Comparison of ENCODE assay signal across 18 mouse cellular contexts in the genomic region with DNA sequence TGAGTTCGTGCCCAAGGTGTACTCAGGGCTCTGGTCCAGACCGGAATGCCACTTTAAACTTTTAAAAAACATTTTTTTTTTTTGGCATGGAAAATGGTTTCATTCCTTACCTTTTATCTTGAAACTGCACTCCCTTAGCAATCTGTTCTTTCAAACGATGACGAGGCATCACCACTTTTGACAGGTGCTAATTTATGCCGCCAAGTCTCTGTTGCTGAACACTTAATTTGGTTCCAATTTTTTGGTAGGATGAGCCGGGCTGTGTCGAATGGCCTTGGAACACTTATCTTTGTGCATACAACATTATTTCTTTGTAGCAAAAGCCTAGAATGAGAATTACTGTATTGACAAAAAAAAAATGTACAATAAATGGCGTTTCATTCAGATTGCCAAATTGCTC.
A peak's percentile ranks its signal among the peaks of the same experiment; 100 is the strongest.
DNase-seq lines count a peak whose midpoint lies in the region; ATAC-seq and TF ChIP-seq lines count a peak whose summit lies in the region.
"Had no signal": no experiment of that assay in that cellular context is flagged by ENCODE, and none has a peak within 500 bp of the region (broad histone marks: within the 10 kb centered on the region; RNA-seq: fewer than 3 reads in every experiment).

No protein-coding gene starts in this region.

- 42% methylated on average over 8 of the region's 8 CpGs for whole genome bisulfite sequencing in forebrain, embryonic 15.5 days
- WGBS in forebrain, embryonic 11.5 days: 87% methylated on average over 8 of the region's 8 CpGs
- 40% methylated on average over 8 of the region's 8 CpGs for WGBS in forebrain, postnatal 0 days
- WGBS in intestine, embryonic 16.5 days: 86% methylated on average over 8 of the region's 8 CpGs

- no peak for TF ChIP-seq POLR2A in brain, embryonic 14.5 days (IDR thresholded peaks at IDR 0.05; ENCODE audit: borderline replicate concordance, extremely low read depth, insufficient read depth, insufficient read length, poor library complexity, severe bottlenecking)

- H3K4me2 ChIP-seq in forebrain, embryonic 15.5 days (replicated peaks): no peak overlapping the region
- H3K4me2 ChIP-seq in forebrain, embryonic 11.5 days (ENCODE audit: low read depth, low read length, severe bottlenecking): no peak overlapping the region
- no peak overlapping the region for H3K4me2 ChIP-seq in forebrain, postnatal 0 days (ENCODE audit: low read depth)
- no peak overlapping the region for H3K4me2 ChIP-seq in intestine, embryonic 16.5 days (ENCODE audit: low read depth, low read length)
- H3K4me2 ChIP-seq: heart, embryonic 11.5 days; hindbrain, embryonic 12.5 days; hindbrain, embryonic 15.5 days had no signal

- DNase-seq in forebrain, embryonic 11.5 days (ENCODE audit: low spot score): no peak
- DNase-seq in right cerebral cortex, adult 18-20 months: peak; percentile 12
- no peak for DNase-seq in right cerebral cortex, postnatal 25 days
- DNase-seq in brain, embryonic 14.5 days (ENCODE audit: low read depth): peak; percentile 77
- peak; percentile 52 for DNase-seq in forebrain, postnatal 0 days
- DNase-seq: adrenal gland, adult 2 months; adrenal gland, postnatal 14 days; cerebellum, adult 18-20 months; cerebellum, adult 9-10 months; gastrocnemius, adult 2 months; gastrocnemius, postnatal 14 days; kidney, adult 11 months had no signal

- no peak overlapping the region for H3K9ac ChIP-seq in forebrain, embryonic 15.5 days (replicated peaks)
- H3K9ac ChIP-seq in forebrain, embryonic 11.5 days (ENCODE audit: low read length): no peak overlapping the region
- H3K9ac ChIP-seq in forebrain, postnatal 0 days: no peak overlapping the region
- H3K9ac ChIP-seq in intestine, embryonic 16.5 days (ENCODE audit: low read depth, low read length): no peak overlapping the region
- H3K9ac ChIP-seq: hindbrain, embryonic 12.5 days; hindbrain, embryonic 15.5 days had no signal

- H3K9me3 ChIP-seq in forebrain, embryonic 15.5 days: no peaks in the 10 kb centered on the region
- H3K9me3 ChIP-seq in forebrain, embryonic 11.5 days (ENCODE audit: control insufficient read depth, low read length): no peaks in the 10 kb centered on the region
- no peaks in the 10 kb centered on the region for H3K9me3 ChIP-seq in forebrain, postnatal 0 days (ENCODE audit: low read length)
- H3K9me3 ChIP-seq in intestine, embryonic 16.5 days (ENCODE audit: control insufficient read depth, low read length): no peaks in the 10 kb centered on the region
- H3K9me3 ChIP-seq: hindbrain, embryonic 12.5 days; hindbrain, embryonic 15.5 days had no signal

- H3K4me3 ChIP-seq in forebrain, embryonic 15.5 days: no peak overlapping the region
- H3K4me3 ChIP-seq in forebrain, embryonic 11.5 days (ENCODE audit: low read depth, low read length): no peak overlapping the region
- H3K4me3 ChIP-seq in forebrain, postnatal 0 days (ENCODE audit: low read depth, low read length): no peak overlapping the region
- H3K4me3 ChIP-seq in intestine, embryonic 16.5 days (ENCODE audit: low read length): no peak overlapping the region
- H3K4me3 ChIP-seq: gastrocnemius, adult 2 months; hindbrain, embryonic 12.5 days; hindbrain, embryonic 15.5 days had no signal

- H3K27me3 ChIP-seq in forebrain, embryonic 15.5 days: no peaks in the 10 kb centered on the region
- H3K27me3 ChIP-seq in forebrain, embryonic 11.5 days (ENCODE audit: control insufficient read depth, insufficient read depth, low read length): no peaks in the 10 kb centered on the region; the same call in 1 of the 2 replicates
- H3K27me3 ChIP-seq in forebrain, postnatal 0 days (ENCODE audit: insufficient read depth, low read length): no peaks in the 10 kb centered on the region
- H3K27me3 ChIP-seq in intestine, embryonic 16.5 days (replicated peaks; ENCODE audit: control insufficient read depth, insufficient read depth, low read length): no peaks in the 10 kb centered on the region
- H3K27me3 ChIP-seq: hindbrain, embryonic 12.5 days; hindbrain, embryonic 15.5 days had no signal

- H3K27ac ChIP-seq in forebrain, embryonic 15.5 days (replicated peaks): peak overlapping the region; percentile 19; the same call in 1 of the 2 replicates
- H3K27ac ChIP-seq in forebrain, embryonic 11.5 days (ENCODE audit: low read depth, low read length): no peak overlapping the region
- no peak overlapping the region for H3K27ac ChIP-seq in forebrain, postnatal 0 days (ENCODE audit: low read depth, low read length)
- H3K27ac ChIP-seq in intestine, embryonic 16.5 days (ENCODE audit: low read length): no peak overlapping the region
- H3K27ac ChIP-seq: gastrocnemius, adult 2 months; hindbrain, embryonic 12.5 days; hindbrain, embryonic 15.5 days had no signal

- no peaks in the 10 kb centered on the region for H3K36me3 ChIP-seq in forebrain, embryonic 15.5 days
- H3K36me3 ChIP-seq in forebrain, embryonic 11.5 days (ENCODE audit: control insufficient read depth, insufficient read depth, low read length): no peaks in the 10 kb centered on the region
- no peaks in the 10 kb centered on the region for H3K36me3 ChIP-seq in forebrain, postnatal 0 days (ENCODE audit: insufficient read depth)
- H3K36me3 ChIP-seq in intestine, embryonic 16.5 days (ENCODE audit: control insufficient read depth, insufficient read depth, low read length): no peaks in the 10 kb centered on the region
- H3K36me3 ChIP-seq: hindbrain, embryonic 12.5 days; hindbrain, embryonic 15.5 days had no signal

- 0 out of 2 replicates have a peak, but pooled peaks cover 8% of the 10 kb centered on the region for H3K4me1 ChIP-seq in forebrain, embryonic 15.5 days
- H3K4me1 ChIP-seq in forebrain, embryonic 11.5 days (replicated peaks; ENCODE audit: control insufficient read depth, insufficient read depth, low read length): no peaks in the 10 kb centered on the region
- H3K4me1 ChIP-seq in forebrain, postnatal 0 days (ENCODE audit: insufficient read depth): no peaks in the 10 kb centered on the region
- H3K4me1 ChIP-seq in intestine, embryonic 16.5 days (ENCODE audit: control insufficient read depth, insufficient read depth, low read length): no peaks in the 10 kb centered on the region
- H3K4me1 ChIP-seq: hindbrain, embryonic 12.5 days; hindbrain, embryonic 15.5 days had no signal

- peak; percentile 63; the same call in 1 of the 2 replicates for ATAC-seq in forebrain, embryonic 15.5 days (replicated peaks)
- no peak for ATAC-seq in forebrain, embryonic 11.5 days (replicated peaks; ENCODE audit: low FRiP score)
- peak; percentile 53; the same call in 1 of the 2 replicates for ATAC-seq in forebrain, postnatal 0 days
- no peak for ATAC-seq in intestine, embryonic 16.5 days
- ATAC-seq: CD4-positive, CD25-positive, alpha-beta regulatory T cell, adult 4 months had no signal

- no peak for TF ChIP-seq CTCF in brain, embryonic 14.5 days (IDR thresholded peaks at IDR 0.05; ENCODE audit: borderline replicate concordance, extremely low read depth, insufficient read depth, insufficient read length)
- no peak for TF ChIP-seq CTCF in forebrain, postnatal 0 days (IDR thresholded peaks at IDR 0.05; ENCODE audit: low read depth)

Comparison
In these comparisons a context has a peak if more than half of its experiments do, and no peak if none do; other contexts are left out.
1. ATAC-seq: peak in forebrain, embryonic 15.5 days (single experiment) and forebrain, postnatal 0 days (single experiment); none in forebrain, embryonic 11.5 days (single experiment) and intestine, embryonic 16.5 days (single experiment).
2. DNase-seq: peak in right cerebral cortex, adult 18-20 months (single experiment), brain, embryonic 14.5 days (single experiment) and forebrain, postnatal 0 days (single experiment); none in forebrain, embryonic 11.5 days (single experiment) and right cerebral cortex, postnatal 25 days (single experiment).